Mouse (Mus musculus) hindbrain, embryonic 16.5 days (tissue): ENCODE results near the gene Snrpd3. TPM values are rescaled to one million over a fixed set of nuclear protein-coding genes. Genes with fewer than 3 reads are reported as not detected.

Experiments used
- ATAC-seq: fragments of 200-750 bp; cut with Nextera tagmentation; 2 replicates; pipeline ENCODE4 v1.8.0; 2017; ENCODE audit warnings: moderate TSS enrichment, moderate library complexity
- H3K27ac ChIP-seq: fragments of 300-500 bp; sonication (generic); 2 replicates; pipeline ENCODE4 v1.5.1; 2014; ENCODE audit warnings: low read depth, mild to moderate bottlenecking, control low read depth, low read length, moderate library complexity
- H3K27me3 ChIP-seq: fragments of 300-500 bp; sonication (generic); replicated peaks from 2 replicates; pipeline ENCODE4 v1.6.1; 2014; ENCODE audit warnings: low read length; ENCODE audit not compliant: control insufficient read depth, insufficient read depth
- H3K36me3 ChIP-seq: fragments of 300-500 bp; sonication (generic); 2 replicates; pipeline ENCODE4 v1.6.1; 2014; ENCODE audit warnings: mild to moderate bottlenecking, low read length, moderate library complexity, mixed read lengths; ENCODE audit not compliant: control insufficient read depth, insufficient read depth
- H3K4me1 ChIP-seq: fragments of 300-500 bp; sonication (generic); 2 replicates; pipeline ENCODE4 v1.6.1; 2014; ENCODE audit warnings: low read depth, low read length; ENCODE audit not compliant: control insufficient read depth, insufficient read depth
- H3K4me2 ChIP-seq: fragments of 300-500 bp; sonication (generic); 2 replicates; pipeline ENCODE4 v1.6.1; 2014; ENCODE audit warnings: mild to moderate bottlenecking, low read length, control low read depth, moderate library complexity
- H3K4me3 ChIP-seq: fragments of 300-500 bp; sonication (generic); 2 replicates; pipeline ENCODE4 v1.5.1; 2014; ENCODE audit warnings: mild to moderate bottlenecking, low read length, control low read depth, moderate library complexity
- H3K9ac ChIP-seq: fragments of 300-500 bp; sonication (generic); 2 replicates; pipeline ENCODE4 v1.6.1; 2014; ENCODE audit warnings: low read depth, mild to moderate bottlenecking, control low read depth, low read length, moderate library complexity
- H3K9me3 ChIP-seq: fragments of 300-500 bp; sonication (generic); 2 replicates; pipeline ENCODE4 v1.6.1; 2014; ENCODE audit warnings: mild to moderate bottlenecking, low read length, moderate library complexity; ENCODE audit not compliant: control insufficient read depth
- WGBS: fragments of 180-500 bp; shearing (Covaris S2); extraction: QIAGEN DNeasy Blood & Tissue Kit; methylation state at CpG from one replicate; pipeline ENCODE4 v1.1.7; 2014; 5-methylcytosine and 5-hydroxymethylcytosine counted together
- polyA plus RNA-seq: library from polyadenylated mRNA; unstranded; fragments of >200 nt; fragmentation: Nextera tagmentation; extraction: Ambion mirVana; gene quantifications from 2 replicates; pipeline ENCODE4 v1.2.1, GENCODE M21; 2015

Snrpd3 gene
- polyA plus RNA-seq, 1 experiment from 2014 or later = 114 TPM

DNA sequence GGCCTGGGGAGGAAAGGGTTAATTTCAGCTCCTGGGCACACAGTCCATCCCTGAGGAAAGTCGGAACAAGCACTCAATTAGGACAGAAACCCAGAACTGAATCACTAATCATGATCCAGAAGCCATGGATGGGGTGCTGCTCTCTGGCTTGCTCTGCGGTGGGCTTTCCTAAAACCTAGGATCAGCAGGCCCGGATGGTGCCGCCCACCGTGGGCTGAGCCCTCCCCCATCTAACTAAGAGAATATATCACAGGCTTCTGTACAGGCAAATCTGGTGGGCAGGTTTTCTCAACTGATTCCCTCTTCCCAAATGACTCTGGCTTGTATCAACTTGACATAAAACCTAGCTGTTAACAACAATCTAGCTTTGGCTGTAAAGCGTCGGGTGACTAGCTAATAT, 30.6 kb downstream of the Snrpd3 start:
- H3K27me3 ChIP-seq = no peaks in the 10 kb centered on the region
- 76% methylated on average over 7 of the region's 7 CpGs for WGBS
- peaks cover 6% of the 10 kb centered on the region for H3K9me3 ChIP-seq

DNA sequence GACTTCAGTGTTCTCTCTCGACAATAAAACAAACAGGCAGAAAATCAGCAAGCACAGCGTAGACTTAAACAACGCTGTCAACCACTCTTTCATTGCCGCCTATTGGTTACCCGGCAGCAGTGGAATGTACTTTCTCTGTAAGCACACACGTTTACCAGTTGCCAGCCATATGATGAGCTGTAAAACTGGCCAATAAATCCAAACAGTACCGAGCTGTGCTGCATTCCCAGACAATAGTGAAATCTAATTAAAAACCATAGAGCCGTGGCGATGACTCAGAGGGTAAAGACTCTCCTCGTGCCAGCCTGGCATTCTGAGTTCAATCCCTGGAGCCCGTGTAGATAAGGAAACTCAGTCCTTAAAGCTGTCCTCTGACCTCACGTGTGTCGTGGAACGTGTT, 31.1 kb downstream of the Snrpd3 start:
- no peak overlapping the region for H3K27ac ChIP-seq
- peaks cover 6% of the 10 kb centered on the region for H3K9me3 ChIP-seq
- H3K4me1 ChIP-seq = no peaks in the 10 kb centered on the region
- WGBS = 44% methylated on average over 14 of the region's 14 CpGs
- no peaks in the 10 kb centered on the region for H3K27me3 ChIP-seq
- H3K36me3 ChIP-seq = peaks cover under 1% of the 10 kb centered on the region; the same call in 1 of the 2 replicates
- H3K9ac ChIP-seq = no peak overlapping the region
- H3K4me2 ChIP-seq = no peak overlapping the region
- peak; percentile 48; the same call in 1 of the 2 replicates for ATAC-seq
- no peak overlapping the region for H3K4me3 ChIP-seq

More for the DNA sequence above, 30.6 kb downstream of the Snrpd3 start:
- Histone ChIP-seq H3K4me3 (no peak overlapping the region), H3K4me2 (no peak overlapping the region), H3K27ac (no peak overlapping the region), H3K36me3 (no peaks in the 10 kb centered on the region), H3K4me1 (no peaks in the 10 kb centered on the region), H3K9ac (no peak overlapping the region)
- no peak for ATAC-seq

DNA sequence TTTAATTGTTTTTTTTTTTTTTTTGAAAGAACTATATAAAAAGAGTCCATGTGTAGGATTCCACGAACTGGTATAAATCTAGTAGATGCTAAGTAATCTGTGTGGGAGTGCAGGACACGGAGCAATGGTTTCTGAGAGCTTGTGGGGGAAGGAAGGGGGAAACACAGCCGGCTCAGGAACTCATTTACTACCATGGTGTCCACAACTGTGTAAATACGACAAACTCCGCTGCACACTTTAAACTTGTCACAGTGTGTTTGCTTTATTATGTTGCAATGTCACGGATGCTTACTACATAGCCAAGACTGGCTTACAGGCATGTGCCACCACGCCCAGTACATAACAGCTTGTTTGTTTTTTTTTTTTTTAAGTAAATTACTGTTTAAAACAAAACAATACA, 32.5 kb downstream of the Snrpd3 start:
- WGBS = 66% methylated on average over 7 of the region's 7 CpGs
- Histone ChIP-seq H3K9ac (no peak overlapping the region), H3K4me2 (no peak overlapping the region), H3K27me3 (no peaks in the 10 kb centered on the region), H3K36me3 (peaks cover 10% of the 10 kb centered on the region), H3K27ac (no peak overlapping the region), H3K4me1 (no peaks in the 10 kb centered on the region), H3K9me3 (peaks cover 3% of the 10 kb centered on the region), H3K4me3 (no peak overlapping the region)
- no peak for ATAC-seq

DNA sequence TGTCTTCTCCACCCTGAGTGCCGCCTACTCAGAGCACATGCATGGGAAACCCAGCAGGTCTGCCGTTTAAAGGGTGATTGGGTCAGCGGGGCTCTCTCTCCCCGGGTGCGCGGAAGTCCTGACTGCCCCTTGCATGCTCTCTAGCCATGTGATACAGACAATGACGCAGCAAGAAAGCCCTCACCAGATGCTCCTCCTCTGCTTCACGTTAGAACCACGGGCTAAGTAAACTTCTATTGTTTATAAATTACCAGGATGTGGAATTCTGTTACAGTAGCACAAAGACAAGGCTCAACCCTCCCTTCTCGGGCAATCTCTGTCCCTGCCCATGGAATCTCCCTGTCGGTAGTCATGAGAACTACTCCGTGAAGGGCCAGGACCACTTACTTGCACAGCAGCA, 33.8 kb downstream of the Snrpd3 start:
- no peak overlapping the region for H3K4me3 ChIP-seq
- H3K9me3 ChIP-seq = no peaks in the 10 kb centered on the region
- H3K27ac ChIP-seq = no peak overlapping the region
- 48% methylated on average over 12 of the region's 12 CpGs for whole genome bisulfite sequencing
- no peaks in the 10 kb centered on the region for H3K27me3 ChIP-seq
- peaks cover 5% of the 10 kb centered on the region for H3K4me1 ChIP-seq
- H3K36me3 ChIP-seq = peaks cover 20% of the 10 kb centered on the region
- ATAC-seq = 0 out of 2 replicates have a peak, but pooled peaks have one; percentile 7
- H3K4me2 ChIP-seq = no peak overlapping the region
- H3K9ac ChIP-seq = no peak overlapping the region

DNA sequence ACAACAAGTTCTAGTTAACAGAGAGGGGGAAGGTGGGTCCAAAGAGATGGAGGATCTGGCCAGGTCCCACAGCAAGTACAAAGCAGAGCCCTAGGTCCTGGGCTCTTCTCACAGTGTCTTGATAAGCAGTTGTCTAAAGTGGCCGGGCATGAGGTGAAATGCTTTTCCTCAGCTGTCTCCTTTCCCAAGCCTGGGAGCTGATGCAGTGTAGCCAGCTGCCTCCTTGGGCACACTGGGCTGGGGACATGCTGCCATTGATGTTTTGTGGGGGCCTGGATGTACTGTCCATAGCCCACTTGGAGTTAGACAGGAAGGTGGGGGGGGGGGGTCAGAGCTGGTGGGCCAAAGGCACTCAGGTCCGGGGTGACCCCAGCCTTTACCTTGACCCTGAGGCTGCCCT, 34.8 kb downstream of the Snrpd3 start:
- Histone ChIP-seq H3K4me1 (peaks cover 14% of the 10 kb centered on the region), H3K4me3 (no peak overlapping the region), H3K27me3 (no peaks in the 10 kb centered on the region), H3K9ac (no peak overlapping the region), H3K4me2 (no peak overlapping the region), H3K27ac (no peak overlapping the region), H3K9me3 (no peaks in the 10 kb centered on the region), H3K36me3 (peaks cover 24% of the 10 kb centered on the region)
- WGBS = 91% methylated on average over 2 of the region's 2 CpGs
- ATAC-seq = no peak

DNA sequence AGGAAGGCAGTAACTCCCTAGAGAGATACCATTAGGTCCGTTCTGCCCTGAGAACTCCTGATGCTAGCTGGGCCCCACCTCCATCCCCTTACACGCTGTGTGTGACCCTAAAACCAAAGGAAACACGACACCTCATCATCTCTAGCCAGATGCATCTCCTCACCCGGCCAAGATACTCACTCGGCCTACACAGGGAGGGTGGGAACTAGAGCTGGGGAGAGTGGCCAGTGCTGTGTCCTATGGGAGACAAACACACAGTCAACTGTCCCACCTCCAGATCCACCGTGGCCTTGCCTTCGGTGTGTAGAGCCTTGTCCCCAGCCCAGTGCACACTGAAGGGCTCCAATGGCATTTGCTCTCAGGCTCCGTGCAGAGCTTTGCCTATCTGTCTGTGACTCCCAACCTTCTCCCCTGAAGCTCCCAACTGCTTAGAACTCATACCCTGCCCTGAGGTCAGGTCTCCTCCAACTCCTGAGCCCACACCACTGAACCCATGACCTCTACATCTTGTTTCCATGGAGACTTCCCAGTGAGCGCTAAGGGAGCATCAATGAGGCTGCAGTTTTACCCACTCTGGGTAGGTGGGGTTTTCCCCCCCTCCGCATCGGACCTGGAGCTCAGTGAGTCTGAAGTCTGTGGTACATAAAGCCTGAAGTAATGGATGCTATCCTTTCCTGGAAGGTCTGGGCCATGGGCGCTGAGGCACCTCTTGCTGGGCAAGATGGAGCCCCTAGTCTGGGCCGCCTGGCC, 35.5 kb downstream of the Snrpd3 start:
- no peak overlapping the region for H3K4me3 ChIP-seq
- 72% methylated on average over 13 of the region's 13 CpGs for WGBS

DNA sequence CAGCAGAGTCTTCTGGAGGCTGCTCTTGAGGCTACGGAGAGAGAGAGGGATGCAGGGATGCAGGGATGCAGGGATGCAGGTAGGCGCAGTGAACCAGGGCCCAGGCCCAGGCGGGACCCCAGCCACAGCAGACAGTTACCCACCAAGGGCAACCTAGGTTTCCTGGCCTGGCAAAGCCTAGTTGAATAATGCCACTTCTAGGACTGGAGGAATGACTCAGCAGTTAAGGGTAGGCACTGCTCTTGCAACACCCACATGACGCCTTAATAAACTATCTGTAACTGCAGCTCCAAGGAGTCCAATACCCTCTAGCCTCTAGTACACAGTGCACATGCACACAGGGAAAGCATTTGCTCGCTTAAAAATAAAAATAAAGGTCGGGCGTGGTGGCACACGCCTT, 36.7 kb downstream of the Snrpd3 start:
- H3K36me3 ChIP-seq = peaks cover 24% of the 10 kb centered on the region
- H3K27me3 ChIP-seq = no peaks in the 10 kb centered on the region
- peaks cover 23% of the 10 kb centered on the region for H3K4me1 ChIP-seq
- H3K9me3 ChIP-seq = no peaks in the 10 kb centered on the region
- no peak overlapping the region for H3K4me2 ChIP-seq
- no peak overlapping the region for H3K4me3 ChIP-seq
- WGBS = 92% methylated on average over 8 of the region's 8 CpGs
- no peak overlapping the region for H3K27ac ChIP-seq
- no peak for ATAC-seq
- H3K9ac ChIP-seq = no peak overlapping the region

More for the DNA sequence above, 35.5 kb downstream of the Snrpd3 start:
- H3K9ac ChIP-seq = no peak overlapping the region
- H3K27ac ChIP-seq = no peak overlapping the region
- peaks cover 24% of the 10 kb centered on the region for H3K36me3 ChIP-seq
- no peaks in the 10 kb centered on the region for H3K9me3 ChIP-seq
- H3K27me3 ChIP-seq = no peaks in the 10 kb centered on the region
- peaks cover 21% of the 10 kb centered on the region for H3K4me1 ChIP-seq
- H3K4me2 ChIP-seq = no peak overlapping the region
- no peak for ATAC-seq

DNA sequence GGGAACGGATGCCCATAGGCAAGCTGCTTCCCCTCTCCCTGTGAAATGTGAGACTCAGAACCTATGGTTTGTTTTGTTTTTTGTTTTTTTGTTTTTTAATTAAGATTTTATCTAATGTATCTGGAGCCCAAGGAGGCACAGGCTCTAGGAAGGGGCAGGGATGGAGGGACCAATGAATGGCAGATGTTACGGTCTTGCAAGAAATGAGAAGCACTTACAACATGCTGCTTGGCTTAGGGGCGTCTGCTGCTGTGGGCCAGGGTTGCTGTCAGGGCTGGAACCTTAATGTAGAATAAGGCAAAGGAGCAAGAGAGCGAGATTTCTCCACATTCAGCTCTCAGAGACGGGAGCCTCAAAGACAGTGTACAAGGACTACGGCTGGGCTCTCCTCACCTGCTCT, 38.2 kb downstream of the Snrpd3 start:
- Histone ChIP-seq H3K27me3 (no peaks in the 10 kb centered on the region), H3K27ac (peak overlapping the region; percentile 36), H3K4me2 (peak overlapping the region; percentile 18; the same call in 1 of the 2 replicates), H3K9me3 (no peaks in the 10 kb centered on the region), H3K9ac (no peak overlapping the region), H3K4me1 (peaks cover 30% of the 10 kb centered on the region), H3K4me3 (no peak overlapping the region), H3K36me3 (peaks cover 24% of the 10 kb centered on the region)
- ATAC-seq = no peak
- 56% methylated on average over 6 of the region's 6 CpGs for WGBS

DNA sequence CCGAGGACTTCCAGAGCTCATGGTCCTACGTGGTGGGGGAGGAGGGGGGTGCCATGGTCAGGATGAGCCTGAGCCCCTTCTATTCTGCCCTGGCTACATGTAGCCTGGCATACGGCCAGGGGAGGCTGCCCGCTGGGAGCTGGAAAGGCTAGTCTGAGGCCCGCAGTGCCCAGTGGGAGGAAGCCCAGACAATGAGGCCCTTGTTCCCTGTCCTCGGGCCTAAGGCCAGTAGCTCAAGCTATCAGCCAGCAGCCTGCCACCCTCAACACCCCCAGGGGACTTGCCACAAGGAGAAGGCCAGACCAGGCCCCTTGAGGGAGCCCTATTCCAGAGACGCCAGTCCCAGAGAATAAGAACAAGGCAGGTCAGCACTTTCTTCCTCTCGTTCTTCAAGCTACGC, 38.7 kb downstream of the Snrpd3 start:
- H3K36me3 ChIP-seq = peaks cover 24% of the 10 kb centered on the region
- 16% methylated on average over 9 of the region's 9 CpGs for WGBS
- H3K4me1 ChIP-seq = peaks cover 35% of the 10 kb centered on the region
- H3K9me3 ChIP-seq = no peaks in the 10 kb centered on the region
- peak overlapping the region; percentile 72 for H3K27ac ChIP-seq
- peak; percentile 75 for ATAC-seq
- peak overlapping the region; percentile 18; the same call in 1 of the 2 replicates for H3K4me2 ChIP-seq
- peak overlapping the region; percentile 6; the same call in 1 of the 2 replicates for H3K9ac ChIP-seq
- H3K27me3 ChIP-seq = no peaks in the 10 kb centered on the region
- no peak overlapping the region for H3K4me3 ChIP-seq
